Mouse (Mus musculus) thymus, adult 2 months (tissue): ENCODE data around the gene Foxa3. TPM values are rescaled to one million over a fixed set of nuclear protein-coding genes. Genes with fewer than 3 reads are reported as not detected.

ENCODE experiments used
- DNase-seq: peaks from one replicate; pipeline ENCODE4 v3.0.0; 2021
- H3K27ac ChIP-seq: fragments of 200-500 bp; 2 replicates; pipeline ENCODE4 v1.5.1; 2012; ENCODE audit warnings: low read length, control low read depth; ENCODE audit not compliant: control insufficient read depth, insufficient read depth
- H3K27me3 ChIP-seq: fragments of 200-500 bp; 2 replicates; pipeline ENCODE4 v1.6.1; 2012; ENCODE audit warnings: mild to moderate bottlenecking, low read length, moderate library complexity, mixed read lengths; ENCODE audit not compliant: control insufficient read depth, insufficient read depth
- H3K36me3 ChIP-seq: fragments of 200-500 bp; 2 replicates; pipeline ENCODE4 v1.6.1; 2012; ENCODE audit warnings: mild to moderate bottlenecking, low read length, moderate library complexity; ENCODE audit not compliant: control insufficient read depth, insufficient read depth
- H3K4me1 ChIP-seq: fragments of 200-500 bp; replicated peaks from 2 replicates; pipeline ENCODE4 v1.6.1; 2012; ENCODE audit warnings: low read length; ENCODE audit not compliant: control insufficient read depth, insufficient read depth
- H3K4me3 ChIP-seq: fragments of 200-500 bp; 2 replicates; pipeline ENCODE4 v1.5.1; 2012; ENCODE audit warnings: mild to moderate bottlenecking, low read length, control low read depth, moderate library complexity; ENCODE audit not compliant: control insufficient read depth, insufficient read depth
- CTCF ChIP-seq: fragments of 200-500 bp; IDR thresholded peaks from 2 replicates; pipeline ENCODE4 v1.5.1; 2012; ENCODE audit warnings: mild to moderate bottlenecking, control low read depth, low read length, moderate library complexity, borderline replicate concordance; ENCODE audit not compliant: control insufficient read depth, poor library complexity, insufficient read depth; ENCODE audit errors: extremely low read depth
- POLR2A ChIP-seq: fragments of 200-500 bp; IDR thresholded peaks from 2 replicates; pipeline ENCODE4 v1.6.1; 2012; ENCODE audit warnings: mild to moderate bottlenecking, low read length, control low read depth, moderate library complexity; ENCODE audit not compliant: control insufficient read depth, poor library complexity, insufficient read depth; ENCODE audit errors: extremely low read depth
- WGBS: fragments of 180-500 bp; shearing (Covaris S2); methylation state at CpG from one replicate; pipeline ENCODE4 v1.1.7; 2018; 5-methylcytosine and 5-hydroxymethylcytosine counted together
- polyA plus RNA-seq: library from polyadenylated mRNA; depleted of rRNA; stranded (reverse); fragments of >200 nt; gene quantifications from 2 replicates; pipeline ENCODE4 v1.2.3, GENCODE M21; 2012

The Foxa3 gene
- polyA plus RNA-seq, 1 experiment = 0.51 TPM

DNA sequence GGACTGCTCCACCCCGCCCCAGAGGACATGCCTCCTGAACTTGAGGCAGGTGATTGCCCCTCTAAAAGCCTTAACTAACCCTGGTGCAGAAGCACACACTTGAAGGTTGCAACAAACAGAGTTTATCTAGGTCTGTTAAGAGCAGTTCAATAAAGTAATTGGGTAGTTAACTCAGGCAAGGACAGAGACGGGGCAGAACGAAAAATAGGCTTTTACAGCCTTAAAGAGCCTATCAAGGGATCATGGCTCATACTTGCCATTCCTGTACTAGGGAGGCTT lies 21.6 kb downstream of the Foxa3 start:
- Histone ChIP-seq H3K27me3 (no peaks in the 10 kb centered on the region), H3K36me3 (peaks cover 6% of the 10 kb centered on the region; the same call in 1 of the 2 replicates), H3K27ac (peak overlapping the region; percentile 97), H3K4me3 (peak overlapping the region; percentile 77; the same call in 1 of the 2 replicates), H3K4me1 (peaks cover 40% of the 10 kb centered on the region)
- DNase-seq = no peak
- no peak for TF ChIP-seq CTCF
- no peak for TF ChIP-seq POLR2A
- 79% methylated on average over 3 of the region's 3 CpGs for WGBS

DNA sequence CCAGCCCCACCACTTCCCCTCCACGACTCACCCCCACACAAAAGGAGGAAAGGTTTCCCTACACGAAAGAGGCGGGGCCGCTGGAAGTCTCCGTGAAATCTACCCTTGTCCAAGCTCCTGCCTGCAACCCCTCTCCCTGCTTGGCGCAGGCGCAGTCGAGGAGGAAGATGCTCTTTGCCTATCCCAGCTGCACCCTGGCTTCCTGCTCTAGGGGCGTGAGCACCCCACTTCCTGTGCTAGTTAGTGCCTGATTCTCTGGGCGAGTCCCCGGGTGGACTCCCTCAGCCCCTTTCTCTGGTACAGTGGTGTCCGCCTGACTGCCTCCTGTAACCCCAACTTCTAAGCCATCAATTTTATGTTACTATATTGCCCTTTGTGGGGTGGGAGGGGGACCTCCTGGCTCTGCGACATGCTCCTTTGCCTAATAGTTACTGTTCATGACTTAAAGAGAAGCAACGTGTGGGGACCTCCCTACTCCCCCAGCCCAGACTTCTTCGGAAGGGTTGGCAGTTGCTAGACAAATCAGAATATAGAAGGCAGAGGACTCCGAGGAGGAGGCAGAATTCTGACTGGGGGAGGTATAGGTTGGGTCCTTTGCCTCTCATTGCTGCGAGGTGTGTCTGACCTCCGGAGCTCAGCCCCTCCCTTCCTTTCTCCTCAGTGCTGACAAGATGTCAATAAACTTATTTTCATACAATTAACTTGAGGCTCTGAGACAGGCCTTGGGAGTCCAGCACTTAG lies 22.1 kb downstream of the Foxa3 start:
- H3K4me3 ChIP-seq = peak overlapping the region; percentile 77
- H3K27ac ChIP-seq = peak overlapping the region; percentile 97
- peak; percentile 94 for DNase-seq
- under 1% methylated on average over 18 of the region's 18 CpGs for WGBS
- no peaks in the 10 kb centered on the region for H3K27me3 ChIP-seq
- H3K4me1 ChIP-seq = peaks cover 40% of the 10 kb centered on the region
- peaks cover 11% of the 10 kb centered on the region for H3K36me3 ChIP-seq
- TF ChIP-seq POLR2A (peak; percentile 84), CTCF (no peak)

DNA sequence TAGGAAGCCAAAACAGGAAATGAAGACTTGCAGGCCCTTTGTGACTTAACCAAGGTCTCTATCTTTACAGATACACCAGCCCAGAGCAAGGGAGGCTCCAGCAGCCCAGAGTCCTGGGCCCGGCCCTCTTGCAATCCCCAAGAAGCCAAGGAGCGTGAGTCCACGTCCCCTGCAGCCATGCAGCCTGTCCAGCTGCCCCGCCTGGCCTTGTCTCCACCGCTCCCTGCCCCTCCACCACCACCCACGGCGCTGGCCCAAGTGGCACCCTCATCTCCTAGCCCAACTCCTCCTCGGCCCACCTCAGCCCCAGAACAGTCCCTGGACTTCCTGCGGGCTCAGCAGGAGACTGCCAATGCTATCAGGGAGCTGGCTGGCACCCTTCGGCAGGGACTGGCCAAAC lies 22.9 kb downstream of the Foxa3 start:
- H3K27ac ChIP-seq = peak overlapping the region; percentile 77
- no peaks in the 10 kb centered on the region for H3K27me3 ChIP-seq
- peak; percentile 50 for DNase-seq
- H3K4me3 ChIP-seq = peak overlapping the region; percentile 77
- no peak for TF ChIP-seq CTCF
- no peak for TF ChIP-seq POLR2A
- H3K4me1 ChIP-seq = peaks cover 37% of the 10 kb centered on the region
- peaks cover 19% of the 10 kb centered on the region for H3K36me3 ChIP-seq
- 20% methylated on average over 10 of the region's 10 CpGs for WGBS

DNA sequence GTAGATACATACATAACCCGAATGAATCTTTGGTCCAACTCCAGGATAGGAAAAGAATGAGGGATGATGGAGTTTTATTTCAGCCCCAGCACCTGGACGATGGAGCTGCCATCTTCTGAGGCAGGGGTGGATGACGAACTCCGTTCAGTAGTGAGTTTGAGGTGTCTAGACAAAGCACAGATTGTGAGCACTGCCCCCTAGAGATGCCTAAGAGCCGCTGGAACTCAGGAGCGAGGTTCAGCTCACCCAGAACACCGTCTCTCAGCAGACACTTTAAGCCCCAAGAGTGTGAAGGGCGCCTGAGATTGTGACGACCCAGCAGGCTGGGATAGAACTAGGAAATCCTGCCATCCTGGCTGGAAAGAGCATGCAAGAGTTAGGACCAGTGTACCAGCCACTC lies 24.5 kb downstream of the Foxa3 start:
- H3K27me3 ChIP-seq = no peaks in the 10 kb centered on the region
- TF ChIP-seq POLR2A (no peak), CTCF (no peak)
- WGBS = 79% methylated on average over 9 of the region's 9 CpGs
- DNase-seq = no peak
- no peak overlapping the region for H3K27ac ChIP-seq
- H3K36me3 ChIP-seq = peaks cover 21% of the 10 kb centered on the region
- H3K4me3 ChIP-seq = no peak overlapping the region
- peaks cover 26% of the 10 kb centered on the region for H3K4me1 ChIP-seq

DNA sequence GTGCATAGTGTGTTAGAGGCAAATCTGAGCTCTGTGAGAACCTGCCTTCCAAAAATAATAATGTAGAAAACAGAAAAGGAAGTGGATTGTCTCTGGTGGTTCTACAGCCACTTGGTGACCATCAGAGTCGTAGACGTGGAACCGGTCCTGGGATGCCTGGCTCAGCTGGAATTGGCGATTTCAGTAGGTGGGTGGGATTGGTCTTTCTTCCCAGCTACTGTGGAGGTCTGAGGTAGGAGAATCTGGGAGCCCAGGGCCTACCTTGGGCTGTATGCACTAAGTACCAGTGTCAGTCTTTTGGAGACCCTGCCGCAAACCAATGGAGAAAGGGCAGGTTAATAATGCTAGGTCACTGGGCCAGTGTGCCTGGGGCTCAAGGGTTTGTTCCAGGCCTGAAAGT lies 30.3 kb downstream of the Foxa3 start:
- H3K36me3 ChIP-seq = peaks cover 25% of the 10 kb centered on the region
- WGBS = 96% methylated on average over 5 of the region's 5 CpGs
- peaks cover 20% of the 10 kb centered on the region for H3K4me1 ChIP-seq
- peaks cover 9% of the 10 kb centered on the region; the same call in 1 of the 2 replicates for H3K27me3 ChIP-seq
- H3K27ac ChIP-seq = no peak overlapping the region
- no peak overlapping the region for H3K4me3 ChIP-seq
- no peak for TF ChIP-seq POLR2A
- TF ChIP-seq CTCF = no peak
- no peak for DNase-seq

DNA sequence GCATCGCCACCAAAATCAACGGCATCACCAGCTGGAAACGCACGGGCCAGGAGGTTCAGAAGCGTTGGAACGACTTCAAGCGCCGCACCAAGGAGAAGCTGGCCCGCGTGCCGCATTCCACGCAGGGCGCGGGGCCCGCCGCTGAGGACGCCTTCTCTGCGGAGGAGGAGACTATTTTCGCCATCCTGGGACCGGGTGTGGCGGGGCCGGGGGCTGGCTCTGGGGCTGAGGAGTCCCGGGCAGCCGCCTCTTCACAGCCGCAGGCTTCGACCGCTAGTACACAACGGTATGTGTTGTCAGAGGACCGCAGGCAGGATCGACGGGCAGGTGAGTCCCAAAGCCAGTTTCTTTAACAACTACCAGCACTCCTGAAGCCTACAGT lies 31.1 kb downstream of the Foxa3 start:
- WGBS = 7% methylated on average over 31 of the region's 31 CpGs
- H3K4me3 ChIP-seq = peak overlapping the region; percentile 19
- H3K36me3 ChIP-seq = peaks cover 20% of the 10 kb centered on the region
- H3K27me3 ChIP-seq = peaks cover 9% of the 10 kb centered on the region; the same call in 1 of the 2 replicates
- TF ChIP-seq POLR2A (no peak), CTCF (0 out of 2 replicates have a peak, but pooled peaks have one; percentile 3)
- DNase-seq = no peak
- H3K27ac ChIP-seq = no peak overlapping the region
- peaks cover 20% of the 10 kb centered on the region for H3K4me1 ChIP-seq
